Mouse (Mus musculus) heart, adult 2 months (tissue): Measurements from ENCODE around the gene Snrpd3. TPM values are rescaled to one million over a fixed set of nuclear protein-coding genes. Genes with fewer than 3 reads are reported as not detected.
A peak's percentile ranks its signal among the peaks of the same experiment; 100 is the strongest.

ENCODE experiments used
- DNase-seq, 2 experiments: peaks; one replicate each; pipeline ENCODE4 v3.0.0; 2021
- H3K27ac ChIP-seq: fragments of 200-600 bp; 2 replicates; pipeline ENCODE4 v1.8.1; 2022
- H3K27me3 ChIP-seq: fragments of 200-500 bp; 2 replicates; pipeline ENCODE4 v1.6.1; 2012; ENCODE audit warnings: mild to moderate bottlenecking, low read length, inconsistent platforms, mixed read lengths; ENCODE audit not compliant: control insufficient read depth, insufficient read depth
- H3K36me3 ChIP-seq: fragments of 200-500 bp; 2 replicates; pipeline ENCODE4 v1.6.1; 2012; ENCODE audit warnings: low read length, inconsistent platforms; ENCODE audit not compliant: control insufficient read depth, insufficient read depth
- H3K4me1 ChIP-seq: fragments of 200-500 bp; 2 replicates; pipeline ENCODE4 v1.6.1; 2011; ENCODE audit warnings: low read length; ENCODE audit not compliant: control insufficient read depth, insufficient read depth
- H3K4me3 ChIP-seq: fragments of 200-600 bp; 2 replicates; pipeline ENCODE4 v1.8.1; 2022
- H3K79me2 ChIP-seq: fragments of 200-500 bp; replicated peaks from 2 replicates; pipeline ENCODE4 v1.6.1; 2012; ENCODE audit warnings: mild to moderate bottlenecking, inconsistent platforms, low read length, moderate library complexity, mixed read lengths; ENCODE audit not compliant: control insufficient read depth, insufficient read depth
- H3K9ac ChIP-seq: fragments of 200-500 bp; 2 replicates; pipeline ENCODE4 v1.6.1; 2012; ENCODE audit warnings: low read depth, mild to moderate bottlenecking, control low read depth, inconsistent platforms, low read length, mixed read lengths
- CTCF ChIP-seq: fragments of 200-600 bp; IDR thresholded peaks from 2 replicates; pipeline ENCODE4 v1.8.1; 2022; ENCODE audit warnings: antibody characterized with exemption, mild to moderate bottlenecking, moderate library complexity
- EP300 ChIP-seq: fragments of 200-500 bp; IDR thresholded peaks from 2 replicates; pipeline ENCODE4 v1.6.1; 2011; ENCODE audit warnings: low read depth, low read length, control low read depth; ENCODE audit not compliant: insufficient read depth
- POLR2A ChIP-seq: fragments of 200-500 bp; IDR thresholded peaks from 2 replicates; pipeline ENCODE4 v1.6.1; 2011; ENCODE audit warnings: mild to moderate bottlenecking, low read depth, low read length, control low read depth; ENCODE audit not compliant: insufficient read depth
- WGBS: fragments of 180-500 bp; shearing (Covaris S2); methylation state at CpG from one replicate; pipeline ENCODE4 v1.1.7; 2018; 5-methylcytosine and 5-hydroxymethylcytosine counted together
- intact Hi-C: fragments of 180-260 bp; cut with DNase I; formaldehyde crosslinking; loops from one replicate; pipeline ENCODE4 v1.15.1; 2025
- polyA plus RNA-seq: library from polyadenylated mRNA; depleted of rRNA; stranded (reverse); fragments of >200 nt; gene quantifications from 2 replicates; pipeline ENCODE4 v1.2.3, GENCODE M21; 2012
- total RNA-seq, 2 experiments: library from RNA; stranded (reverse); gene quantifications; 2 replicates each; pipeline ENCODE4 v1.2.3; 2021

Snrpd3 gene
- total and polyA plus RNA-seq, 3 experiments: 20.8 to 65.8 (median 61.1) TPM

GRCm38 (mm10) chr10:75487131-75487530, 30.2 kb upstream of the Snrpd3 start:
- no peaks in the 10 kb centered on the region for H3K79me2 ChIP-seq

DNA sequence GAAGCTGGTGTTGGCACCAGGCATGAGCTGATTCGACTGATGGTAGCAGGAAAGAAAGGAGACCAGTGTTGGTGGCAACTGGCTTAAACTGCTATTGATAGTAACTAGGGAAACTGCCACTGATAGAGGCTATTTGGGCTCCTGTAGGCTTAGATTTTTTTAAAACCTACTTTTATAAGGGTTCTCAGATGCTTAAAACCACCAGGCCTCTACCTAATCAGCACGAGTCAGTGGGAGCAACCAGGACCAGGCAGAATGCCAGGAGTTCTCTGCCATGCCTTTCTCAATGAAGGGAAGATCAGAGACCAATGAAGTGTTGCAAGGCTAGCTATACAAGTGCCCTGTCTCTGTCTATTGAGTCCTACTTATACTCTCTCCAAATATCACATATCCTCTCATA, 27.8 kb upstream of the Snrpd3 start:
- Histone ChIP-seq H3K4me1 (no peaks in the 10 kb centered on the region), H3K27me3 (no peaks in the 10 kb centered on the region), H3K27ac (no peak overlapping the region), H3K79me2 (no peaks in the 10 kb centered on the region), H3K36me3 (no peaks in the 10 kb centered on the region), H3K9ac (no peak overlapping the region), H3K4me3 (no peak overlapping the region)
- DNase-seq: no peak
- intact Hi-C loops: loop anchor here (5.0 kb wide), 2 partner anchors 172 to 212 kb away; partner anchors contain the start of gene Adora2a
- 43% methylated on average over 2 of the region's 2 CpGs for WGBS
- TF ChIP-seq EP300 (no peak), POLR2A (no peak), CTCF (no peak)

More at GRCm38 (mm10) chr10:75487131-75487530, 30.2 kb upstream of the Snrpd3 start:
- Histone ChIP-seq H3K27me3 (no peaks in the 10 kb centered on the region), H3K27ac (no peak overlapping the region), H3K9ac (no peak overlapping the region), H3K4me1 (no peaks in the 10 kb centered on the region), H3K4me3 (no peak overlapping the region), H3K36me3 (no peaks in the 10 kb centered on the region)
- intact Hi-C loops: loop anchor here (2.0 to 5.0 kb wide), 5 partner anchors 50 to 232 kb away; partner anchors contain the start of gene Adora2a
- WGBS: 59% methylated on average over 3 of the region's 3 CpGs
- TF ChIP-seq CTCF (no peak), EP300 (no peak), POLR2A (no peak)
- DNase-seq: no peak

DNA sequence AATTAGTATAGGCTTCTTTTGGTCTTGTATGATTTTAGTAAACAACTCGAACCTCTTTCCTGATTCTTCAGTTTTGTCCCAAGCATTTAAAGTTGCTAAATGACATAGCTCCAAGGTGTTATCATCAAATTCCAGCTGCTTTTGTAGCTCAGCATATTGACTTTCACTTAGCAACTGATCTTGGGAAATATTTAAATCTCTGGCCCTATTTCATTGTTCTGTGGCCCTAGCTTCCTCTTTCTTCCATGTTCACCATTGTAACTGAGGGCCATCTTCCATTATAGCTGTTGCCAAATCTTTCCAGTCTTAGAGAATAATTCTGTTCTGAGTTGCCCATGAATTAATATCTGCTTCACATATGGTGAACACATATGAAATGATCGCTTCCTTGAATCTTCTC, 26.6 kb upstream of the Snrpd3 start:
- intact Hi-C loops: no loop called here
- H3K9ac ChIP-seq: no peak overlapping the region
- TF ChIP-seq CTCF (no peak), EP300 (no peak), POLR2A (no peak)
- H3K27ac ChIP-seq: no peak overlapping the region
- no peak overlapping the region for H3K4me3 ChIP-seq
- H3K79me2 ChIP-seq: no peaks in the 10 kb centered on the region
- 75% methylated on average over 2 of the region's 2 CpGs for WGBS
- peaks cover 1% of the 10 kb centered on the region; the same call in 1 of the 2 replicates for H3K4me1 ChIP-seq
- no peaks in the 10 kb centered on the region for H3K36me3 ChIP-seq
- no peaks in the 10 kb centered on the region for H3K27me3 ChIP-seq
- no peak for DNase-seq

DNA sequence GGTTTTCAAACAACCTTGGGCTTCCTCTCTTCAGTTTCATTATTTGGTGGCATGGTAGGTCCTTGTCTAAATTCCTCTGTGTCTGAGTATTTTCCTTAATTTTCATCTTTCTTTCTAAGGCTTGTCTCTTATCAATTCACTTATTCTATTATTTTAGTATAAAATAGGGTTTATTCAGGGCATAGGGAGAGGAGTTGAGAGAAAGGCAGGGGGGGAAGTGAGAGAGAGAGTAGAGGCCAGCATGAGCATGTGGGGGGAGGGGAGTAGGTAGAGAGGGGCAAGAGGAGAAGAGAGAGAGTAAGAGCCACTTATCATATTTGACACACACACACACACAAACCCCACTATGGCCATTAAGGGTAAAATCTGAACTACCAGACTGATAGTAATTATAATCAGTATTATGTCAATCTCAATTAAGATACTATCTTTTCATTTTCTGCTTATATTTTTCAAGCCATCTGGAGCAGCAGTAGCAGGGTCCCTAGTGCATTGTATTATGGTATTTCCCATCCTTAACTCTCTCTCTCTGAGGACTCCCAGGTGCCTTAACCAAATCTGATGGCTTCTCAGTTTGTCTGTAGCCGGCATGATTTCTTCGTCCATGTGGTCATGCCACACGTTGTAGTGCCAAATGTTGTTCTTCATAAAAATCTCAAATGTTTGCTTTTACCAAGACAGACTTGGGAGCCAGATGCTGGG, 26.0 kb upstream of the Snrpd3 start:
- Histone ChIP-seq H3K4me3 (no peak overlapping the region), H3K36me3 (no peaks in the 10 kb centered on the region), H3K79me2 (no peaks in the 10 kb centered on the region), H3K9ac (no peak overlapping the region), H3K27me3 (no peaks in the 10 kb centered on the region), H3K27ac (no peak overlapping the region), H3K4me1 (peaks cover 1% of the 10 kb centered on the region; the same call in 1 of the 2 replicates)
- TF ChIP-seq CTCF (no peak), EP300 (no peak), POLR2A (no peak)
- DNase-seq: no peak
- WGBS: 80% methylated on average over 3 of the region's 3 CpGs
- intact Hi-C loops: no loop called here

DNA sequence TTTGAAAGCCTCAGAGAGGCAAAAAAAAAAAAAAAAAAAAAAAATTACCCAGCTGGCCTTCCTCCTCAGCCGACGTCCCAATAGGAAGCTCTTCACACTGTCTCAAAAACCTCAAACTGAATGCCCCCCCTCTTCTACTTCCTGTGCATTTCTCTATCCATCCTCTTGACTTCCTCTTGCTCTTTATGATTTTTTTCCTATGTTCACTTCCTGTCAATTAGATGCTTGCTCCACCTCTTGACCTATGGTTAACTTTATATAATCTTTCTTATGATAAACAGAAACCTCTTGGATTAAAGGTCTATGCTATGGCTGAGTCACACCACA, 25.5 kb upstream of the Snrpd3 start:
- intact Hi-C loops: no loop called here
- 17% methylated on average over 2 of the region's 2 CpGs for WGBS
- no peaks in the 10 kb centered on the region for H3K79me2 ChIP-seq

DNA sequence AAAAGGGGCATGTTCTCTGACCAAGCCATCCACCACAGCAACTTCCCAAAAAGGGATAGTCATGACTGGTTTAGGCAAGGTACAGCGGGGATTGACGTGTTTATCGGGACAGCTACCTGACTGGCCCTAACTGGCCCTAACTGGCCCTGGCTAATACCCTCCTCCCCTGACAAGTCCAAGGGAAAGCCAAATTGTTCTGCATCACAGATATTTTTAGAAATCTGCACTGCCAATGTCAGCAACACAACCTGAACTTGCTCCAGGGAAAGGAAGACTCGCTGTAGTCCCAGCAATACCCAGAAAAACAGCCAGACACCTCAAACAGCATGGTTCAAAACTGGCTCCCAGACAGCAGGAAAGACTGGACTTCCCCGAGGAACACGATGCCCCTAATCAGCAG, 22.0 kb upstream of the Snrpd3 start:
- Histone ChIP-seq H3K79me2 (no peaks in the 10 kb centered on the region), H3K9ac (peak overlapping the region; percentile 56; the same call in 1 of the 2 replicates), H3K27ac (peak overlapping the region; percentile 84), H3K27me3 (no peaks in the 10 kb centered on the region), H3K4me1 (peaks cover 1% of the 10 kb centered on the region; the same call in 1 of the 2 replicates), H3K4me3 (no peak overlapping the region), H3K36me3 (no peaks in the 10 kb centered on the region)
- DNase-seq: peak in 1 of 2 experiments; percentile 51
- 23% methylated on average over 6 of the region's 6 CpGs for WGBS
- intact Hi-C loops: no loop called here
- no peak for TF ChIP-seq CTCF
- no peak for TF ChIP-seq EP300
- peak; percentile 32; the same call in 1 of the 2 replicates for TF ChIP-seq POLR2A

More for the DNA sequence above, 25.5 kb upstream of the Snrpd3 start:
- no peak overlapping the region for H3K27ac ChIP-seq
- TF ChIP-seq EP300 (no peak), CTCF (no peak), POLR2A (no peak)
- no peak for DNase-seq
- H3K4me1 ChIP-seq: peaks cover 1% of the 10 kb centered on the region; the same call in 1 of the 2 replicates
- H3K9ac ChIP-seq: no peak overlapping the region
- no peaks in the 10 kb centered on the region for H3K36me3 ChIP-seq
- no peaks in the 10 kb centered on the region for H3K27me3 ChIP-seq
- H3K4me3 ChIP-seq: no peak overlapping the region
